Mouse (Mus musculus): ENCODE data around the gene Son. TPM values are rescaled to one million over a fixed set of nuclear protein-coding genes. Genes with fewer than 3 reads are reported as not detected.

The Son gene
- polyA plus RNA-seq, 1 experiment from 2014 or later = 65.0 TPM

DNA sequence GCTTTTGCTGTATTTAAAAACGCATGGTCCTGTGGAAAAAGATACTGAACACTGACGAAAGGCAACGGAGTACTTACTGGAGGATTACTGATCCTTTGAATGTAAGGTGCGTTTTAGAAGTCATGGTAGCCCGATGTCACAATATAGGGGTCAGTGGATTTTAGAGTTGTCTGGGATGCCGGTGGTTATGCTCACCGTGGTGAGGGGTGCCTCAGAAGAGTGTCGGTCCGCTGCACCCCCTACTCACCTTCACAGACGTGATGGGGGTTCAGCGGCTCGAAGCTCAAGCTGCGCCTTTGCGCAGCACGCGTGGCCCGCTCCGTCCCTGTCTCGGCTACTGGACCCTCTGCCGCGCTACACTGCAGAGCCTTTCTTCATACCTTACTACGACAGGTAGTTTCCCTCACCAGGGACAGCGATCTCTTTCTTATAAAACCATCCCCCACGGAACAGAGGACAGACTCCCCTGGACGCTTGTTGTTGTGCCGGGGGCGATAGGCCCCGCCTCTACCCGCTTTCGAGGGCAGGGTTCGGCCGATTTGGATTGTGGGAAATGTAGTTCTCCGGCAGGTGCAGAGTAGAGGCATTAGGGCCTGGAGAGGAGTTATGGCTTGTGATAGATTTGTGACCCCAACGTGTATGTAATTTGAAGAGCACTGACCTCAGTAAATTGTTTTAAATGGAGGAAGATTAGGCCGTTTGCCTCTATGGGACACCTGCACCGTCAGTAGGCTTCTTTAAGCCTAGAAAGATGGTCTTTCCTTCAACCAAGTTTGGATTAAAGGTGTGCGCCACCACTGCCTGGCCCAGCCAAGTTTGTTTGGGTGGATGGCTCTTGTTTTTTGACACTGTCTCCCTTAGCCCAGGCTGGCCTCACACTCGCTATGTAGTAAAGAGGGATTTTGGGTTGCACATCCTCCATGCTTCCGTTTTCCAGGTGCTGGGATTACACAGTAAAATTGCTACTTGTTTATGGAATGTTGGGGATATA is 28.5 kb upstream of the Son start, which contains the start of gene Dnajc28:
Dnajc28 (minus strand) TSS at position 516 of the 991 bp plus-strand sequence.
- H3K4me3 ChIP-seq = peak within 1 kb of the TSS; percentile 67
- no peaks in the 10 kb centered on the region for H3K9me3 ChIP-seq (replicated peaks)
- peak within 1 kb of the TSS; percentile 81 for H3K9ac ChIP-seq
- H3K27ac ChIP-seq = 0 out of 2 replicates have a peak within 1 kb of the TSS, but pooled peaks have one; percentile 1
- WGBS (ENCODE audit: insufficient replicate concordance) = 10% methylated on average over 39 of the region's 39 CpGs
- H3K36me3 ChIP-seq = peaks cover 42% of the 10 kb centered on the region
- peaks cover 5% of the 10 kb centered on the region; the same call in 1 of the 2 replicates for H3K4me1 ChIP-seq
- ATAC-seq = peak; percentile 91
- peak within 1 kb of the TSS; percentile 86 for H3K4me2 ChIP-seq
- 0 out of 2 replicates have a peak, but pooled peaks cover 7% of the 10 kb centered on the region for H3K27me3 ChIP-seq (replicated peaks)

DNA sequence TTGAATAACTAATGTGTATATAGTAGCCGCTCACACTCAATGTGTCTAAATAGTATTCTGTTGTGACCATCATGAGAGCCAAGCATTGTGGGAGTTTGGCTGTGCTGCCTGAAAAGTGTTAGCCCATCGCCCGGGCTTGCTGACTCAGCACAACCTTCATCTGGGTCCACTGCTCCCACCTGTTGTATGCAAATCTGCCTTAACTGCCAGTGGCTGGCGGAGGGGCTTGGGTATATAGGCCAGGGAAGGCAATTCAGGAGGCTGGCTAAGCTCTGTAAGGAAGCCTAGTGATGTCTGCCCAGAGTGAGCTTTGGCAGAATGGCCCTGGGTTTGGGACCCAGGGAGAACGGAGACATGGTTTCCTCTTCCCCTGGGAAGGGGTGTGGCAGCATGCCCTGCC is 27.1 kb upstream of the Son start:
- Histone ChIP-seq H3K4me2 (no peak overlapping the region), H3K9me3 (replicated peaks) (no peaks in the 10 kb centered on the region), H3K4me1 (peaks cover 5% of the 10 kb centered on the region; the same call in 1 of the 2 replicates), H3K27ac (no peak overlapping the region), H3K36me3 (peaks cover 55% of the 10 kb centered on the region), H3K27me3 (replicated peaks) (0 out of 2 replicates have a peak, but pooled peaks cover 7% of the 10 kb centered on the region), H3K4me3 (no peak overlapping the region), H3K9ac (no peak overlapping the region)
- 80% methylated on average over 5 of the region's 5 CpGs for WGBS (ENCODE audit: insufficient replicate concordance)
- ATAC-seq = no peak

- H3K36me3 ChIP-seq = peaks cover 63% of the 10 kb centered on the region
- no peaks in the 10 kb centered on the region for H3K9me3 ChIP-seq (replicated peaks)
- H3K27me3 ChIP-seq (replicated peaks) = 0 out of 2 replicates have a peak, but pooled peaks cover 7% of the 10 kb centered on the region
- no peak overlapping the region for H3K4me3 ChIP-seq
- no peak overlapping the region for H3K27ac ChIP-seq
- no peak overlapping the region for H3K9ac ChIP-seq
- no peak for ATAC-seq
- peaks cover 5% of the 10 kb centered on the region; the same call in 1 of the 2 replicates for H3K4me1 ChIP-seq
- no peak overlapping the region for H3K4me2 ChIP-seq
- 87% methylated on average over 11 of the region's 11 CpGs for WGBS (ENCODE audit: insufficient replicate concordance)
Measured at GRCm38 (mm10) chr16:91620991-91621390, 26.3 kb upstream of the Son start.

DNA sequence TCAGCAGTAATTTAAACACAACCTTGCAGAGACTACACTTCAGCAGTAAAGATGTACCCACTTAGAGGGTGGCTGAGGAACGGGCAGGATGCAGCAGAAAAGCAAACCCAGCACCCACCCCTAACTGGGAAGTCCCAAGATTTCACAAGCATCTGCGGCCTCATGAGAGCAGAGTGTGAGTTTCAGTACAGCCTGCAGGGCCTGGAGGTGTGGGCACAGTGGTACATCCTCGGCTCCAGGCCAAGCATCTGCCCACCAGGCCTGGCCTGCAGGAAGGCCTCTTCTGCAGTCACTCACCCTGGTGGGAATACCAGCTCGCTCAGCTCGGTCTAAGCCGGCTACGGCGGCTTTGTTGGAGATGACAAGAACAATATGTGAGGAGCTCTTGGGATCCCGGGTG is 24.2 kb upstream of the Son start:
- Histone ChIP-seq H3K9ac (no peak overlapping the region), H3K36me3 (peaks cover 84% of the 10 kb centered on the region), H3K27ac (no peak overlapping the region), H3K4me3 (no peak overlapping the region), H3K27me3 (replicated peaks) (no peaks in the 10 kb centered on the region), H3K9me3 (replicated peaks) (no peaks in the 10 kb centered on the region), H3K4me1 (peaks cover 3% of the 10 kb centered on the region; the same call in 1 of the 2 replicates), H3K4me2 (no peak overlapping the region)
- no peak for ATAC-seq
- 89% methylated on average over 9 of the region's 9 CpGs for WGBS (ENCODE audit: insufficient replicate concordance)

DNA sequence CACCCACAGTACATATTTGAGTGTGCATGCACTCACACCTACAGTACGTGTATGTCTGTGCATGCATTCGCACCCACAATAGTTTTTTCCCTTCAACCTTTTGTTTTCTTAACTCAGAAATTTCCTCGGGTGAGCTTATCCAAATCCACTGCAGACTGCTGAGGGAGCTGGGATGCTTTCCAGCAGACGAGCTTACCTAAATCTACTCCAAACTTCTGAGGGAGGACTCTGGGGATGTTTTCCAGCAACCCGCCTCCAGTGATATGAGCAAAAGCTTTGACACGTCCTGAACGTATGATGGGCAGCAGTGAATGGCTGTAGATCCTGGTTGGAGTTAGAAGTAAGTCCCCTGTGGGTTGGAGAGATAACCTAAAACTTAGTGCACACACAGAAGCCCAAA is 19.5 kb upstream of the Son start:
- Histone ChIP-seq H3K4me3 (no peak overlapping the region), H3K36me3 (peaks cover 100% of the 10 kb centered on the region), H3K4me1 (no peaks in the 10 kb centered on the region), H3K27me3 (replicated peaks) (no peaks in the 10 kb centered on the region), H3K27ac (no peak overlapping the region), H3K9ac (no peak overlapping the region), H3K9me3 (replicated peaks) (no peaks in the 10 kb centered on the region), H3K4me2 (no peak overlapping the region)
- 79% methylated on average over 7 of the region's 7 CpGs for WGBS (ENCODE audit: insufficient replicate concordance)
- no peak for ATAC-seq

- Histone ChIP-seq H3K4me2 (no peak overlapping the region), H3K27me3 (replicated peaks) (no peaks in the 10 kb centered on the region), H3K9me3 (replicated peaks) (no peaks in the 10 kb centered on the region), H3K4me1 (no peaks in the 10 kb centered on the region), H3K36me3 (peaks cover 100% of the 10 kb centered on the region), H3K27ac (no peak overlapping the region), H3K9ac (no peak overlapping the region), H3K4me3 (no peak overlapping the region)
- 81% methylated on average over 3 of the region's 3 CpGs for WGBS (ENCODE audit: insufficient replicate concordance)
- ATAC-seq = no peak
Measured at GRCm38 (mm10) chr16:91628673-91629072, 18.6 kb upstream of the Son start.

GRCm38 (mm10) chr16:91629749-91630148 is 17.6 kb upstream of the Son start:
- Histone ChIP-seq H3K36me3 (peaks cover 100% of the 10 kb centered on the region), H3K9me3 (replicated peaks) (no peaks in the 10 kb centered on the region), H3K4me2 (no peak overlapping the region), H3K4me1 (no peaks in the 10 kb centered on the region), H3K4me3 (no peak overlapping the region), H3K9ac (no peak overlapping the region), H3K27ac (no peak overlapping the region), H3K27me3 (replicated peaks) (no peaks in the 10 kb centered on the region)
- 86% methylated on average over 4 of the region's 4 CpGs for WGBS (ENCODE audit: insufficient replicate concordance)
- ATAC-seq = no peak

DNA sequence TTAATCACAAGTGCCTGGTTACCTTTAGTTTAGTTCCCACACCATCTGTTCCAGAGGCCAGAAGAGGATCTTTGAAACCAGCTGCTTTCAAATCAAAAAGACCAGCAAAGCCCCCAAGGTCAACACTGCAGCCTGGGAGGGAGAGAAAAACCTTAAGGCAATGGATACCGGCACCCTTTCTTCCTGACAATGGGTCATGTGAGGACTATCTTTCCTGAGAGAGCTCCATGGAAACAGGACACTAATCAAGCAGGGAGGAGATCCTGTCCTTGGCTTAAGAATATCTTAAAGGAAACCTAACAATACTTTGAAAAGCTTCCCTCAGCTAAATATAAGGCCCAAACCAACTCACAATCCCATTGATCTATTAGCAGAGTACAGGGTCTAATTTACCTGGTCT is 16.7 kb upstream of the Son start:
- peaks cover 5% of the 10 kb centered on the region for H3K4me1 ChIP-seq
- WGBS (ENCODE audit: insufficient replicate concordance) = 83% methylated on average over 1 of the region's 1 CpGs
- ATAC-seq = no peak
- H3K27ac ChIP-seq = no peak overlapping the region
- peaks cover 100% of the 10 kb centered on the region for H3K36me3 ChIP-seq
- H3K9ac ChIP-seq = no peak overlapping the region
- no peaks in the 10 kb centered on the region for H3K9me3 ChIP-seq (replicated peaks)
- H3K4me3 ChIP-seq = no peak overlapping the region
- H3K27me3 ChIP-seq (replicated peaks) = no peaks in the 10 kb centered on the region
- H3K4me2 ChIP-seq = no peak overlapping the region

DNA sequence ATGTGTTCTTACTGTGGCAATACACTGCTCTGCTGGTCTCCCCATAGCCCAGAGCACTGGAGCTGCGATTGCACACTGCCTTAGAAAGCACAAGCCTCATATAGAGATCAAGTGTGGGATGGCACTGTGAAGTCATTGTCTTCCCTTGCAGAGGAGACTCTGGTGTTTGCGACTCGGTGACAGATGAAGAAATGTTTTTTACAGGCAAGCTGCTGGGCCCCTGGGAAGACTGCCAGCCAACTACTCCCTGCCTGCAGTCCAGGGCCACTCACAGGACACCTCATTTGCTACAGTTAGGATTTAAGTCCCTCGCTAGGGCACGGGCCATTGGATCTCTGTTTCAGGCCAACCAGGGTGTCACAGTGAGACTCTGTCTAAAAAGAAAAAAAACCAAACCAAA is 14.9 kb upstream of the Son start:
- Histone ChIP-seq H3K9ac (no peak overlapping the region), H3K9me3 (replicated peaks) (no peaks in the 10 kb centered on the region), H3K4me1 (peaks cover 5% of the 10 kb centered on the region), H3K27ac (no peak overlapping the region), H3K27me3 (replicated peaks) (no peaks in the 10 kb centered on the region), H3K36me3 (peaks cover 100% of the 10 kb centered on the region), H3K4me2 (no peak overlapping the region), H3K4me3 (no peak overlapping the region)
- no peak for ATAC-seq
- WGBS (ENCODE audit: insufficient replicate concordance) = 85% methylated on average over 5 of the region's 5 CpGs

- H3K9me3 ChIP-seq (replicated peaks) = no peaks in the 10 kb centered on the region
- 87% methylated on average over 7 of the region's 7 CpGs for WGBS (ENCODE audit: insufficient replicate concordance)
- H3K4me1 ChIP-seq = peaks cover 5% of the 10 kb centered on the region
- no peak for ATAC-seq
- H3K27ac ChIP-seq = no peak overlapping the region
- H3K4me3 ChIP-seq = no peak overlapping the region
- no peaks in the 10 kb centered on the region for H3K27me3 ChIP-seq (replicated peaks)
- H3K9ac ChIP-seq = no peak overlapping the region
- H3K4me2 ChIP-seq = no peak overlapping the region
- H3K36me3 ChIP-seq = peaks cover 100% of the 10 kb centered on the region
Measured at GRCm38 (mm10) chr16:91632940-91633339, 14.4 kb upstream of the Son start.

- no peak for ATAC-seq
- H3K36me3 ChIP-seq = peaks cover 100% of the 10 kb centered on the region
- H3K4me3 ChIP-seq = no peak overlapping the region
- no peaks in the 10 kb centered on the region for H3K27me3 ChIP-seq (replicated peaks)
- H3K9ac ChIP-seq = no peak overlapping the region
- H3K27ac ChIP-seq = no peak overlapping the region
- H3K4me2 ChIP-seq = no peak overlapping the region
- H3K4me1 ChIP-seq = peaks cover 5% of the 10 kb centered on the region
- WGBS (ENCODE audit: insufficient replicate concordance) = 81% methylated on average over 12 of the region's 12 CpGs
- H3K9me3 ChIP-seq (replicated peaks) = no peaks in the 10 kb centered on the region
Measured at GRCm38 (mm10) chr16:91633641-91634040, 13.7 kb upstream of the Son start.

- Histone ChIP-seq H3K4me1 (peaks cover 9% of the 10 kb centered on the region), H3K4me2 (no peak overlapping the region), H3K36me3 (peaks cover 98% of the 10 kb centered on the region), H3K4me3 (no peak overlapping the region), H3K9me3 (replicated peaks) (no peaks in the 10 kb centered on the region), H3K9ac (no peak overlapping the region), H3K27ac (no peak overlapping the region), H3K27me3 (replicated peaks) (no peaks in the 10 kb centered on the region)
- WGBS (ENCODE audit: insufficient replicate concordance) = 85% methylated on average over 5 of the region's 5 CpGs
- no peak for ATAC-seq
Measured at GRCm38 (mm10) chr16:91639161-91639560, 8.1 kb upstream of the Son start.

Measured in liver, embryonic 12.5 days (tissue).